Mouse (Mus musculus) stomach, embryonic 16.5 days (tissue): Measurements from ENCODE around the gene Anp32b. TPM values are rescaled to one million over a fixed set of nuclear protein-coding genes. Genes with fewer than 3 reads are reported as not detected.

Experiments
- ATAC-seq: fragments of 200-750 bp; cut with Nextera tagmentation; 2 replicates; pipeline ENCODE4 v1.8.0; 2017; ENCODE audit warnings: moderate number of reproducible peaks, moderate TSS enrichment; ENCODE audit not compliant: insufficient read depth, low FRiP score
- H3K27ac ChIP-seq: fragments of 300-500 bp; sonication (generic); 2 replicates; pipeline ENCODE4 v1.5.1; 2014; ENCODE audit warnings: low read length
- H3K27me3 ChIP-seq: fragments of 300-500 bp; sonication (generic); 2 replicates; pipeline ENCODE4 v1.6.1; 2014; ENCODE audit warnings: low read length, control low read depth, mixed read lengths; ENCODE audit not compliant: control insufficient read depth, insufficient read depth
- H3K36me3 ChIP-seq: fragments of 300-500 bp; sonication (generic); 2 replicates; pipeline ENCODE4 v1.6.1; 2014; ENCODE audit warnings: low read length; ENCODE audit not compliant: control insufficient read depth, insufficient read depth
- H3K4me1 ChIP-seq: fragments of 300-500 bp; sonication (generic); 2 replicates; pipeline ENCODE4 v1.6.1; 2014; ENCODE audit warnings: low read length, control low read depth, mixed read lengths; ENCODE audit not compliant: control insufficient read depth, insufficient read depth
- H3K4me2 ChIP-seq: fragments of 300-500 bp; sonication (generic); 2 replicates; pipeline ENCODE4 v1.6.1; 2014; ENCODE audit warnings: low read depth, low read length, mixed read lengths
- H3K4me3 ChIP-seq: fragments of 300-500 bp; sonication (generic); replicated peaks from 2 replicates; pipeline ENCODE4 v1.5.1; 2014; ENCODE audit warnings: mild to moderate bottlenecking, low read length
- H3K9ac ChIP-seq: fragments of 300-500 bp; sonication (generic); 2 replicates; pipeline ENCODE4 v1.6.1; 2014; ENCODE audit warnings: low read length
- H3K9me3 ChIP-seq: fragments of 300-500 bp; sonication (generic); replicated peaks from 2 replicates; pipeline ENCODE4 v1.6.1; 2016; ENCODE audit warnings: low read length, control low read depth; ENCODE audit not compliant: control insufficient read depth
- WGBS: fragments of 180-500 bp; shearing (Covaris S2); extraction: QIAGEN DNeasy Blood & Tissue Kit; methylation state at CpG from one replicate; pipeline ENCODE4 v1.1.7; 2014; 5-methylcytosine and 5-hydroxymethylcytosine counted together
- polyA plus RNA-seq: library from polyadenylated mRNA; unstranded; fragments of >200 nt; fragmentation: Nextera tagmentation; extraction: Ambion mirVana; gene quantifications from 2 replicates; pipeline ENCODE4 v1.2.1, GENCODE M21; 2015

Gene Anp32b
- polyA plus RNA-seq, 1 experiment from 2014 or later, result 201 TPM

- H3K27ac ChIP-seq, result no peak overlapping the region
- no peak overlapping the region for H3K4me2 ChIP-seq
- no peak; the same call in 1 of the 2 replicates for ATAC-seq
- no peaks in the 10 kb centered on the region for H3K27me3 ChIP-seq
- H3K4me1 ChIP-seq, result no peaks in the 10 kb centered on the region
- H3K4me3 ChIP-seq, result no peak overlapping the region
- WGBS, result 44% methylated on average over 4 of the region's 4 CpGs
- no peak overlapping the region for H3K9ac ChIP-seq
- no peaks in the 10 kb centered on the region for H3K9me3 ChIP-seq
- peaks cover 15% of the 10 kb centered on the region; the same call in 1 of the 2 replicates for H3K36me3 ChIP-seq
Observed at GRCm38 (mm10) chr4:46497286-46497892, 46.7 kb downstream of the Anp32b start.

DNA sequence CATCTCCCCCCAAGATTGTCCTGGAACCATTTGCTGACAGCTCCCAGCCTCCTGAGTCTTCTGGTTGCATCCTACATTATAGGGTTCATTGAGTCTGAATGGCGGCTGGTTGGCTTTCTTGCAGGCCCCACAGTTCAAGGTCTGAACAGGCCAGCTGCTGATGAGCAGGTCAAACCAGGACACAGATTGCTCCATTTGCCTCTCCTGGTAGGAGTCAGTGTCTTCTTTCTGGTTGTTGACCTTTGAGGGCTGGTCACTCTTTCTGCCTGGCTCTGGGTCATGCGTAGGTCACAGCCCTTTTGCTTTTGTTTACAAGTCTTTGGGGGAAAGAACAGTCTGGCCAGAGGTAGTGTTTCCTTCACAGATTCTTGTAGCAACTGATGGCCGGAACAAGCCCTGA is 47.8 kb downstream of the Anp32b start:
- no peaks in the 10 kb centered on the region for H3K27me3 ChIP-seq
- no peak overlapping the region for H3K27ac ChIP-seq
- WGBS, result 63% methylated on average over 3 of the region's 3 CpGs
- H3K36me3 ChIP-seq, result peaks cover 11% of the 10 kb centered on the region; the same call in 1 of the 2 replicates
- no peak overlapping the region for H3K4me2 ChIP-seq
- H3K4me1 ChIP-seq, result no peaks in the 10 kb centered on the region
- no peaks in the 10 kb centered on the region for H3K9me3 ChIP-seq
- ATAC-seq, result no peak
- no peak overlapping the region for H3K9ac ChIP-seq
- no peak overlapping the region for H3K4me3 ChIP-seq

GRCm38 (mm10) chr4:46498976-46499375 is 48.3 kb downstream of the Anp32b start:
- Histone ChIP-seq H3K36me3 (peaks cover 11% of the 10 kb centered on the region; the same call in 1 of the 2 replicates), H3K4me2 (no peak overlapping the region), H3K27ac (no peak overlapping the region), H3K9ac (no peak overlapping the region), H3K9me3 (no peaks in the 10 kb centered on the region), H3K4me3 (no peak overlapping the region), H3K4me1 (no peaks in the 10 kb centered on the region), H3K27me3 (no peaks in the 10 kb centered on the region)
- ATAC-seq, result no peak
- 11% methylated on average over 4 of the region's 4 CpGs for WGBS

DNA sequence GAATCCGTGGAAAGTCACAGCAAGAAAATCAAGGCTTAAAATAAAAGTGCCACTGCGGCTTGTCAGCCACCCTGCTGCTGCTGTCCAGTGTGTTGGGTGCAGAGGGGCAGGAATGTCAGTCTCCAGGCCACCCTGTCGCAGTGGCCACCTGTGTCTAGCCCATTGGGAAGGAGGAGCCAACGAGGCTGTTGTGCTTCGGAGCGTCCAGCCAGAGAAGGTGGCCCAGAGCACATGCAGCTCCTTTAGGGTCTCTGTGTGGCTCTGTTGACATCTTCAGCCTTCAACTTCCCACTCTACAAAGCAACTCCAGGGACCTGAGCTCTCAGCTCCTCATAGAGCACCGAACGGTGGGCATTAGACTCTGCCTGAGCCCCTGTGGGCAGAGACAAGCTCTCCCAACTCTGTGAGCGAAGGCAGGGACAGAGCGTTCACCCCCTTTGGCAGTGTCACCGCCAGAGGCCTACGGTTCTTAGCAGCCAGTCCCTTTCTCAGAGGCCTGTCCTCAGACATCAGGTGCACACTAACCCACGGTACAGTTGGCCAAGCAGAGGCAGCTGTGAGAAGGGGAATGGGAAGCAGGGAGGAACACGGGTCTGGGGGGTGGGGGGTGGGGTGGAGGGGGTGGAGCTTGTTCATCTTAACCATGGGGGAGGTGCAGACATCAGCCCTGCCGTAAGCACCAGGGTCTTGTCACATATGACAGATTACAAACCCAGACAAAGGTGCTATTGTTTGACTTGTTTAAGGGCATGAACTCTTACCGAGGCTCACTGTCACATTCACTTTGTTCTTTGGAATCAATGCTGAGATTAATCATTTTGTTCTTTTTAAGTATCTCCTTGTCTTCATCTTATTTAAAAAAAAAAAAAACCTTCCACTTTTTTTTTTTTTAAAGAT is 52.2 kb downstream of the Anp32b start:
- no peak overlapping the region for H3K9ac ChIP-seq
- WGBS, result 67% methylated on average over 16 of the region's 16 CpGs
- H3K4me3 ChIP-seq, result no peak overlapping the region
- no peaks in the 10 kb centered on the region for H3K27me3 ChIP-seq
- H3K4me2 ChIP-seq, result no peak overlapping the region
- ATAC-seq, result no peak
- peaks cover 6% of the 10 kb centered on the region; the same call in 1 of the 2 replicates for H3K4me1 ChIP-seq
- H3K36me3 ChIP-seq, result peaks cover 16% of the 10 kb centered on the region
- H3K27ac ChIP-seq, result no peak overlapping the region
- H3K9me3 ChIP-seq, result no peaks in the 10 kb centered on the region

DNA sequence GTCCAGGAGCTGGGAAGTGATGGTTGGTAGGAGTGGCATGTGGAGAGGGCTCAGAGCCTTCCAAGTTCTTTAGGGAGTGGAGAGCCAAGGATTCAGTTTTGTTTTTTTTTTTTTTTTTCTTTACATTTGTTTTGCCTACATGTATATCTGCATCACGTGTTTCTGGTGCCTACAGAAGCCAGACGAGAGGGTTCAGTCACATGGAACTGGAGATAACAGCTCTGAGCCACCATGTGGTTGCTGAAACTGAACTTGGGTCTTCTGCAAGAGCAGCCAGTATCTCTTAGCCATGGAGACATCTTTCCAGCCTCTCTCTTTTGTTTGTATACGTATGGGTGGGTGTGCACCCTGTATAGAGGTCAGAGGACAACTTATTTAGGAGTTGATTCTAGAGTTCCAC is 53.2 kb downstream of the Anp32b start:
- H3K4me2 ChIP-seq, result no peak overlapping the region
- no peak overlapping the region for H3K9ac ChIP-seq
- H3K27ac ChIP-seq, result no peak overlapping the region
- peaks cover 6% of the 10 kb centered on the region; the same call in 1 of the 2 replicates for H3K4me1 ChIP-seq
- no peaks in the 10 kb centered on the region for H3K27me3 ChIP-seq
- ATAC-seq, result no peak
- no peak overlapping the region for H3K4me3 ChIP-seq
- peaks cover 16% of the 10 kb centered on the region for H3K36me3 ChIP-seq
- WGBS, result 68% methylated on average over 3 of the region's 3 CpGs
- no peaks in the 10 kb centered on the region for H3K9me3 ChIP-seq

DNA sequence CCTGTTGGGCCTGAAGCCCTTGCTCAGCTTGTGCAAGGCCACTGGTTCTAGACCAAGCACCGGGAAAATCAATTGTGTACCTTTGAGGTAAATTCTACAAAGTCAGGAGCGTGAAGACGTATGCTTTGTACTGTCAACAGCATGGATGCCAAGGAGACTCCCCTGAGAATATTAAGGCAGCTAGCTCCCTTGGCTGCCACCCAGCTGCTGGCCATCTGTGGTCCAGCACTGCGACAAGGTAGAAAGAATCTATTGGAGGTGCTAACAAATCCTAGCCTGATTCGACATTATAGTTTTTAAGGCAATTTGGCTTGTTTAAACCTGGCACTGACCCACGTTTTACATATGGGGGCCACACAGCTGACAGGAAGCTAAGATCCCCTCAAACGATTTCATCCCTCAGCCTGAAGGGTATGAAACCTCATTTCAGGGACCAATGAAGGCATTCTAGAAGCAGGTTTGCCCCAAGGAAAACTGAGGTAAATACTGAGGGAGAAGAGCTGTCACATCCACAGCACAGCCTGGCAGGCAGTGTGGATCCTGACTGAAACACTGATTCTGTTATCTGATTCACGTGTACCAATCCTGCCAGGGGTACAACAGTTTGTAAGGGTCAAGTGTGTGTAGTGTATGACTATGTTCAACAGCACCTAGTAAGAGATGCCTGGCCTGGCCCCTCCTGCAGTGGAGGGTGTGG is 54.8 kb downstream of the Anp32b start:
- Histone ChIP-seq H3K4me2 (no peak overlapping the region), H3K27ac (no peak overlapping the region), H3K4me3 (no peak overlapping the region), H3K4me1 (peaks cover 6% of the 10 kb centered on the region; the same call in 1 of the 2 replicates), H3K9me3 (no peaks in the 10 kb centered on the region), H3K36me3 (peaks cover 11% of the 10 kb centered on the region), H3K27me3 (no peaks in the 10 kb centered on the region), H3K9ac (no peak overlapping the region)
- ATAC-seq, result no peak
- WGBS, result 64% methylated on average over 8 of the region's 8 CpGs

- WGBS, result under 1% methylated on average over 94 of the region's 94 CpGs
Observed at GRCm38 (mm10) chr4:46506801-46507610, 56.3 kb downstream of the Anp32b start.

GRCm38 (mm10) chr4:46507736-46508460 is 57.2 kb downstream of the Anp32b start:
- peaks cover 6% of the 10 kb centered on the region; the same call in 1 of the 2 replicates for H3K4me1 ChIP-seq
- no peaks in the 10 kb centered on the region for H3K9me3 ChIP-seq
- H3K4me3 ChIP-seq, result peak overlapping the region; percentile 67
- peak overlapping the region; percentile 87 for H3K27ac ChIP-seq
- peak overlapping the region; percentile 99 for H3K4me2 ChIP-seq
- 10% methylated on average over 16 of the region's 16 CpGs for WGBS
- ATAC-seq, result peak; percentile 35; the same call in 1 of the 2 replicates
- peak overlapping the region; percentile 50 for H3K9ac ChIP-seq
- peaks cover 6% of the 10 kb centered on the region; the same call in 1 of the 2 replicates for H3K36me3 ChIP-seq
- H3K27me3 ChIP-seq, result no peaks in the 10 kb centered on the region

More at GRCm38 (mm10) chr4:46506801-46507610, 56.3 kb downstream of the Anp32b start:
- H3K9me3 ChIP-seq, result no peaks in the 10 kb centered on the region
- peak overlapping the region; percentile 99 for H3K4me2 ChIP-seq
- H3K27me3 ChIP-seq, result no peaks in the 10 kb centered on the region
- H3K27ac ChIP-seq, result peak overlapping the region; percentile 87
- peaks cover 11% of the 10 kb centered on the region for H3K36me3 ChIP-seq
- peak; percentile 98 for ATAC-seq
- peak overlapping the region; percentile 67 for H3K4me3 ChIP-seq
- H3K9ac ChIP-seq, result peak overlapping the region; percentile 77
- H3K4me1 ChIP-seq, result peaks cover 6% of the 10 kb centered on the region; the same call in 1 of the 2 replicates
